Comparison of ENCODE assay signal across 8 mouse cellular contexts in genomic region chr2:105126691-105127530, GRCm38 (mm10). TPM values are rescaled to one million over a fixed set of nuclear protein-coding genes. Genes with fewer than 3 reads are reported as not detected.
DNase-seq lines count a peak whose midpoint lies in the region; ATAC-seq and TF ChIP-seq lines count a peak whose summit lies in the region.

No protein-coding gene starts in this region.

- H3K4me2 ChIP-seq in embryonic facial prominence, embryonic 15.5 days (replicated peaks): peak overlapping the region; percentile 46
- peak overlapping the region; percentile 64 for H3K4me2 ChIP-seq in intestine, postnatal 0 days (replicated peaks; ENCODE audit: low read depth)
- H3K4me2 ChIP-seq in midbrain, embryonic 11.5 days: peak overlapping the region; percentile 19; the same call in 1 of the 2 replicates

- no peak for TF ChIP-seq CTCF in gastrocnemius, adult 2 months (IDR thresholded peaks at IDR 0.05)
- no peak for TF ChIP-seq CTCF in intestine, postnatal 0 days (IDR thresholded peaks at IDR 0.05; ENCODE audit: low read depth)

- no peak overlapping the region for H3K9ac ChIP-seq in embryonic facial prominence, embryonic 15.5 days
- no peak overlapping the region for H3K9ac ChIP-seq in intestine, postnatal 0 days (ENCODE audit: low read depth, low read length)
- H3K9ac ChIP-seq in midbrain, embryonic 11.5 days (ENCODE audit: low read length): no peak overlapping the region

- H3K27me3 ChIP-seq in embryonic facial prominence, embryonic 15.5 days: peaks cover 95% of the 10 kb centered on the region
- peaks cover 98% of the 10 kb centered on the region for H3K27me3 ChIP-seq in intestine, postnatal 0 days (replicated peaks; ENCODE audit: control insufficient read depth, insufficient read depth, low read length)
- H3K27me3 ChIP-seq in midbrain, embryonic 11.5 days (ENCODE audit: control insufficient read depth, insufficient read depth, low read length): peaks cover 98% of the 10 kb centered on the region

- intact Hi-C loops in gastrocnemius, adult 2 months (cut with DNase I): no loop called here

- no peaks in the 10 kb centered on the region for H3K36me3 ChIP-seq in embryonic facial prominence, embryonic 15.5 days
- H3K36me3 ChIP-seq in intestine, postnatal 0 days (ENCODE audit: control insufficient read depth, insufficient read depth): no peaks in the 10 kb centered on the region; the same call in 1 of the 2 replicates
- no peaks in the 10 kb centered on the region for H3K36me3 ChIP-seq in midbrain, embryonic 11.5 days (ENCODE audit: control insufficient read depth, insufficient read depth, low read length)

- peak; percentile 21 for DNase-seq in gastrocnemius, adult 2 months
- no peak for DNase-seq in gastrocnemius, adult 8-10 months (ENCODE audit: low spot score in 2 of 2)
- DNase-seq in midbrain, embryonic 11.5 days (ENCODE audit: low spot score, missing footprints): peak; percentile 94
- DNase-seq in frontal cortex, postnatal 25 days (ENCODE audit: low spot score in 2 of 2): no peak
- DNase-seq in layer of hippocampus, adult 18-20 months (ENCODE audit: low spot score in 2 of 2): no peak
- no peak for DNase-seq in thymus, adult 18-20 months

- no peaks in the 10 kb centered on the region for H3K9me3 ChIP-seq in embryonic facial prominence, embryonic 15.5 days (replicated peaks)
- no peaks in the 10 kb centered on the region for H3K9me3 ChIP-seq in intestine, postnatal 0 days (ENCODE audit: control insufficient read depth)
- no peaks in the 10 kb centered on the region for H3K9me3 ChIP-seq in midbrain, embryonic 11.5 days (ENCODE audit: control insufficient read depth, low read length)

- H3K4me1 ChIP-seq in embryonic facial prominence, embryonic 15.5 days: peaks cover 26% of the 10 kb centered on the region
- no peaks in the 10 kb centered on the region for H3K4me1 ChIP-seq in intestine, postnatal 0 days (replicated peaks; ENCODE audit: control insufficient read depth, insufficient read depth, low read length)
- peaks cover 15% of the 10 kb centered on the region; the same call in 1 of the 2 replicates for H3K4me1 ChIP-seq in midbrain, embryonic 11.5 days (ENCODE audit: control insufficient read depth, insufficient read depth, low read length)

- under 1% methylated on average over 88 of the region's 92 CpGs for WGBS in embryonic facial prominence, embryonic 15.5 days
- under 1% methylated on average over 84 of the region's 92 CpGs for WGBS in intestine, postnatal 0 days
- 1% methylated on average over 89 of the region's 92 CpGs for WGBS in midbrain, embryonic 11.5 days

- H3K4me3 ChIP-seq in gastrocnemius, adult 2 months: peak overlapping the region; percentile 49
- peak overlapping the region; percentile 35 for H3K4me3 ChIP-seq in embryonic facial prominence, embryonic 15.5 days (replicated peaks)
- H3K4me3 ChIP-seq in intestine, postnatal 0 days (ENCODE audit: low read depth, low read length): peak overlapping the region; percentile 39
- H3K4me3 ChIP-seq in midbrain, embryonic 11.5 days (ENCODE audit: low read depth, low read length): peak overlapping the region; percentile 22

- H3K27ac ChIP-seq in gastrocnemius, adult 2 months: no peak overlapping the region
- no peak overlapping the region for H3K27ac ChIP-seq in embryonic facial prominence, embryonic 15.5 days (replicated peaks)
- H3K27ac ChIP-seq in intestine, postnatal 0 days (ENCODE audit: low read depth, low read length): no peak overlapping the region
- H3K27ac ChIP-seq in midbrain, embryonic 11.5 days (ENCODE audit: low read depth, low read length): no peak overlapping the region

- ATAC-seq in embryonic facial prominence, embryonic 15.5 days (ENCODE audit: insufficient number of reproducible peaks, low FRiP score, low TSS enrichment, low read depth): no peak
- no peak for ATAC-seq in intestine, postnatal 0 days
- ATAC-seq in midbrain, embryonic 11.5 days (ENCODE audit: low FRiP score): peak; percentile 38

RNA-seq across cellular contexts. Expression of gene Wt1, which starts 0.6 kb away (rescaled TPM):
- not detected for total RNA-seq in gastrocnemius, adult 2 months (2021)
- not detected for total RNA-seq in gastrocnemius, adult 8-10 months (2022)
- polyA plus RNA-seq in embryonic facial prominence, embryonic 15.5 days (2015; fragmentation: Nextera tagmentation; extraction: Ambion mirVana): 0.45 and 0.58 TPM in 2 replicates
- 3.9 TPM in 2 replicates for polyA plus RNA-seq in intestine, postnatal 0 days (2015; fragmentation: Nextera tagmentation; extraction: Ambion mirVana)
- polyA plus RNA-seq in midbrain, embryonic 11.5 days (2014; fragmentation: Nextera tagmentation; extraction: Ambion mirVana): 0.08 TPM in 2 replicates
- under 1 TPM in 1 of 2 experiments, not detected in 1; 0.15 TPM for total RNA-seq in layer of hippocampus, adult 18-20 months (2021)

RNA-seq across cellular contexts. Expression of gene Gm11060, which starts 35.1 kb away (rescaled TPM):
- not detected for total RNA-seq in gastrocnemius, adult 2 months (2021)
- not detected for total RNA-seq in gastrocnemius, adult 8-10 months (2022)
- not detected in 2 replicates for polyA plus RNA-seq in embryonic facial prominence, embryonic 15.5 days (2015; fragmentation: Nextera tagmentation; extraction: Ambion mirVana)
- not detected in 2 replicates for polyA plus RNA-seq in intestine, postnatal 0 days (2015; fragmentation: Nextera tagmentation; extraction: Ambion mirVana)
- polyA plus RNA-seq in midbrain, embryonic 11.5 days (2014; fragmentation: Nextera tagmentation; extraction: Ambion mirVana): not detected in 2 replicates
- total RNA-seq in layer of hippocampus, adult 18-20 months (2021): not detected

Comparison
In these comparisons a context has a peak if more than half of its experiments do, and no peak if none do; other contexts are left out.
1. DNase-seq: peak in gastrocnemius, adult 2 months (single experiment) and midbrain, embryonic 11.5 days (single experiment); none in gastrocnemius, adult 8-10 months (0 of 2), frontal cortex, postnatal 25 days (0 of 2), layer of hippocampus, adult 18-20 months (0 of 2) and thymus, adult 18-20 months (0 of 2).
2. Peak in every context shown above with its lines, with median percentiles within 50 percentile points of each other: H3K4me3 ChIP-seq and H3K4me2 ChIP-seq.